Mouse (Mus musculus): ENCODE measurements around the gene Arntl2. TPM values are rescaled to one million over a fixed set of nuclear protein-coding genes. Genes with fewer than 3 reads are reported as not detected.
"Not testable (repeated sequence)": the region's sequence is repeated elsewhere in the genome, so short reads cannot be mapped to it uniquely, and the experiment has no call there.

The Arntl2 gene
- total and polyA plus RNA-seq, 2 experiments from 2014 or later, result 2.5 to 4.5 TPM

- DNase-seq (ENCODE audit: low spot score) (no peak), ATAC-seq (ENCODE audit: low FRiP score) (no peak)
- Histone ChIP-seq H3K36me3 (ENCODE audit: insufficient read depth, low read length) (no peaks in the 10 kb centered on the region), H3K9ac (replicated peaks; ENCODE audit: low read length, poor library complexity, severe bottlenecking) (no peak overlapping the region), H3K4me3 (ENCODE audit: low read depth, low read length) (no peak overlapping the region), H3K27ac (ENCODE audit: low read depth, low read length) (no peak overlapping the region), H3K9me3 (ENCODE audit: low read length) (no peaks in the 10 kb centered on the region), H3K4me2 (ENCODE audit: low read depth, low read length, poor library complexity, severe bottlenecking) (no peak overlapping the region), H3K4me1 (ENCODE audit: insufficient read depth, low read length) (no peaks in the 10 kb centered on the region), H3K27me3 (ENCODE audit: insufficient read depth, low read length) (no peaks in the 10 kb centered on the region)
- WGBS, result 93% methylated on average over 2 of the region's 2 CpGs
- TF ChIP-seq CTCF (IDR thresholded peaks at IDR 0.05), result no peak
Observed at GRCm38 (mm10) chr6:146857386-146857785, 61.5 kb downstream of the Arntl2 start.

GRCm38 (mm10) chr6:146863154-146863553 lies 67.3 kb downstream of the Arntl2 start:
- H3K27ac ChIP-seq (ENCODE audit: low read depth, low read length), result no peak overlapping the region
- 93% methylated on average over 2 of the region's 2 CpGs for WGBS
- DNase-seq (ENCODE audit: low spot score), result no peak
- H3K9ac ChIP-seq (replicated peaks; ENCODE audit: low read length, poor library complexity, severe bottlenecking), result no peak overlapping the region
- TF ChIP-seq CTCF (IDR thresholded peaks at IDR 0.05), result no peak
- no peaks in the 10 kb centered on the region for H3K4me1 ChIP-seq (ENCODE audit: insufficient read depth, low read length)
- no peaks in the 10 kb centered on the region for H3K9me3 ChIP-seq (ENCODE audit: low read length)
- no peak overlapping the region for H3K4me3 ChIP-seq (ENCODE audit: low read depth, low read length)
- H3K4me2 ChIP-seq (ENCODE audit: low read depth, low read length, poor library complexity, severe bottlenecking), result no peak overlapping the region
- no peak for ATAC-seq (ENCODE audit: low FRiP score)
- H3K27me3 ChIP-seq (ENCODE audit: insufficient read depth, low read length), result no peaks in the 10 kb centered on the region
- H3K36me3 ChIP-seq (ENCODE audit: insufficient read depth, low read length), result no peaks in the 10 kb centered on the region

GRCm38 (mm10) chr6:146864370-146864769 lies 68.5 kb downstream of the Arntl2 start:
- not testable (repeated sequence) for H3K9ac ChIP-seq (replicated peaks; ENCODE audit: low read length, poor library complexity, severe bottlenecking); H3K9me3 ChIP-seq (ENCODE audit: low read length); H3K27me3 ChIP-seq (ENCODE audit: insufficient read depth, low read length); H3K36me3 ChIP-seq (ENCODE audit: insufficient read depth, low read length); ATAC-seq (ENCODE audit: low FRiP score); H3K4me2 ChIP-seq (ENCODE audit: low read depth, low read length, poor library complexity, severe bottlenecking); DNase-seq (ENCODE audit: low spot score); H3K27ac ChIP-seq (ENCODE audit: low read depth, low read length); H3K4me3 ChIP-seq (ENCODE audit: low read depth, low read length); H3K4me1 ChIP-seq (ENCODE audit: insufficient read depth, low read length)
- WGBS, result 98% methylated on average over 2 of the region's 5 CpGs

- Histone ChIP-seq H3K36me3 (ENCODE audit: insufficient read depth, low read length) (no peaks in the 10 kb centered on the region), H3K4me3 (ENCODE audit: low read depth, low read length) (no peak overlapping the region), H3K27ac (ENCODE audit: low read depth, low read length) (no peak overlapping the region), H3K9me3 (ENCODE audit: low read length) (no peaks in the 10 kb centered on the region), H3K27me3 (ENCODE audit: insufficient read depth, low read length) (no peaks in the 10 kb centered on the region), H3K9ac (replicated peaks; ENCODE audit: low read length, poor library complexity, severe bottlenecking) (no peak overlapping the region), H3K4me1 (ENCODE audit: insufficient read depth, low read length) (no peaks in the 10 kb centered on the region), H3K4me2 (ENCODE audit: low read depth, low read length, poor library complexity, severe bottlenecking) (no peak overlapping the region)
- DNase-seq (ENCODE audit: low spot score), result no peak
- no peak for ATAC-seq (ENCODE audit: low FRiP score)
- TF ChIP-seq CTCF (IDR thresholded peaks at IDR 0.05), result no peak
- WGBS, result 85% methylated on average over 4 of the region's 4 CpGs
Observed at GRCm38 (mm10) chr6:146865701-146866100, 69.8 kb downstream of the Arntl2 start.

DNA sequence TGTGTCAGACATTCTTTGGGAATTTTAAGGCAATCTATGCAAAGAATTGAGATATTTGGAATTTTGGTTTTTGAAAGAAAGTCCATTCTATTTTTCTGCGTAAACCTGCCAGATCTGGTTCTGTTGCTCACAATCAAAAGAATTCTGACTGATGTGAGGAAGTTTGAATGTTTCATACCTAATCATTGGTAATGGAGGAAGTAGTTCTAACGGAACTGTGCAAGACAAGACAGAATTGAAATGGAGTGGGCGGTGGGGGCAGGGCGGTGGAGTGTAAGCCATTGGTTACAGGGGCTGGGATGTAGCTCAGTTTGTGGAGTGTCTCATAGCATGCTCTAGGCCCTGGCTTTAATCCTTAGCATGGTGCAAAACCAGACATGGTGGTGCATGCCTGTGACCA lies 76.1 kb downstream of the Arntl2 start:
- Histone ChIP-seq H3K9ac (replicated peaks; ENCODE audit: low read length, poor library complexity, severe bottlenecking) (no peak overlapping the region), H3K4me3 (ENCODE audit: low read depth, low read length) (no peak overlapping the region), H3K9me3 (ENCODE audit: low read length) (no peaks in the 10 kb centered on the region), H3K4me1 (ENCODE audit: insufficient read depth, low read length) (no peaks in the 10 kb centered on the region), H3K36me3 (ENCODE audit: insufficient read depth, low read length) (no peaks in the 10 kb centered on the region), H3K27ac (ENCODE audit: low read depth, low read length) (no peak overlapping the region), H3K4me2 (ENCODE audit: low read depth, low read length, poor library complexity, severe bottlenecking) (no peak overlapping the region), H3K27me3 (ENCODE audit: insufficient read depth, low read length) (no peaks in the 10 kb centered on the region)
- 94% methylated on average over 4 of the region's 4 CpGs for WGBS
- ATAC-seq (ENCODE audit: low FRiP score), result no peak
- TF ChIP-seq CTCF (IDR thresholded peaks at IDR 0.05), result no peak
- DNase-seq (ENCODE audit: low spot score), result no peak

GRCm38 (mm10) chr6:146874415-146874814 lies 78.6 kb downstream of the Arntl2 start:
- no peaks in the 10 kb centered on the region for H3K9me3 ChIP-seq (ENCODE audit: low read length)
- no peak for ATAC-seq (ENCODE audit: low FRiP score)
- no peak overlapping the region for H3K27ac ChIP-seq (ENCODE audit: low read depth, low read length)
- no peak overlapping the region for H3K4me2 ChIP-seq (ENCODE audit: low read depth, low read length, poor library complexity, severe bottlenecking)
- no peaks in the 10 kb centered on the region for H3K4me1 ChIP-seq (ENCODE audit: insufficient read depth, low read length)
- H3K9ac ChIP-seq (replicated peaks; ENCODE audit: low read length, poor library complexity, severe bottlenecking), result no peak overlapping the region
- DNase-seq (ENCODE audit: low spot score), result no peak
- H3K27me3 ChIP-seq (ENCODE audit: insufficient read depth, low read length), result no peaks in the 10 kb centered on the region
- no peak for TF ChIP-seq CTCF (IDR thresholded peaks at IDR 0.05)
- no peak overlapping the region for H3K4me3 ChIP-seq (ENCODE audit: low read depth, low read length)
- no peaks in the 10 kb centered on the region for H3K36me3 ChIP-seq (ENCODE audit: insufficient read depth, low read length)
- WGBS, result 59% methylated on average over 6 of the region's 6 CpGs
